Mouse (Mus musculus) intestine, embryonic 14.5 days (tissue): ENCODE measurements at regions not wholly inside any gene's neighbourhood (a gene's known extent, or its start where the extent isn't known, plus 50 kb on each side); places are given as distances from the start of the nearest gene placed in this dataset.
"Not testable (repeated sequence)": the region's sequence is repeated elsewhere in the genome, so short reads cannot be mapped to it uniquely, and the experiment has no call there.

Source experiments
- ATAC-seq: fragments of 200-750 bp; cut with Nextera tagmentation; replicated peaks from 2 replicates; pipeline ENCODE4 v1.8.0; 2017; ENCODE audit warnings: low read depth, moderate number of reproducible peaks, moderate TSS enrichment, moderate library complexity; ENCODE audit not compliant: low FRiP score, low TSS enrichment
- DNase-seq: peaks from one replicate; pipeline ENCODE4 v3.0.0-alpha.2; 2018; ENCODE audit warnings: low spot score
- H3K27ac ChIP-seq: fragments of 300-500 bp; sonication (generic); 2 replicates; pipeline ENCODE4 v1.5.1; 2014; ENCODE audit warnings: low read depth, mild to moderate bottlenecking, control low read depth
- H3K27me3 ChIP-seq: fragments of 300-500 bp; sonication (generic); replicated peaks from 2 replicates; pipeline ENCODE4 v1.6.1; 2014; ENCODE audit warnings: low read length, control low read depth; ENCODE audit not compliant: control insufficient read depth, insufficient read depth
- H3K36me3 ChIP-seq: fragments of 300-500 bp; sonication (generic); 2 replicates; pipeline ENCODE4 v1.6.1; 2014; ENCODE audit warnings: low read length, control low read depth; ENCODE audit not compliant: control insufficient read depth, insufficient read depth
- H3K4me1 ChIP-seq: fragments of 300-500 bp; sonication (generic); replicated peaks from 2 replicates; pipeline ENCODE4 v1.6.1; 2014; ENCODE audit warnings: low read length, control low read depth, mixed read lengths; ENCODE audit not compliant: control insufficient read depth, insufficient read depth
- H3K4me2 ChIP-seq: fragments of 300-500 bp; sonication (generic); 2 replicates; pipeline ENCODE4 v1.6.1; 2014; ENCODE audit warnings: low read length
- H3K4me3 ChIP-seq: fragments of 300-500 bp; sonication (generic); 2 replicates; pipeline ENCODE4 v1.5.1; 2014; ENCODE audit warnings: low read depth, low read length, control low read depth, mixed read lengths
- H3K9ac ChIP-seq: fragments of 300-500 bp; sonication (generic); 2 replicates; pipeline ENCODE4 v1.6.1; 2014; ENCODE audit warnings: mild to moderate bottlenecking, low read length
- H3K9me3 ChIP-seq: fragments of 300-500 bp; sonication (generic); 2 replicates; pipeline ENCODE4 v1.6.1; 2016; ENCODE audit warnings: low read length, control low read depth; ENCODE audit not compliant: control insufficient read depth
- WGBS: fragments of 180-500 bp; shearing (Covaris S2); extraction: QIAGEN DNeasy Blood & Tissue Kit; methylation state at CpG from one replicate; pipeline ENCODE4 v1.1.7; 2014; 5-methylcytosine and 5-hydroxymethylcytosine counted together

DNA sequence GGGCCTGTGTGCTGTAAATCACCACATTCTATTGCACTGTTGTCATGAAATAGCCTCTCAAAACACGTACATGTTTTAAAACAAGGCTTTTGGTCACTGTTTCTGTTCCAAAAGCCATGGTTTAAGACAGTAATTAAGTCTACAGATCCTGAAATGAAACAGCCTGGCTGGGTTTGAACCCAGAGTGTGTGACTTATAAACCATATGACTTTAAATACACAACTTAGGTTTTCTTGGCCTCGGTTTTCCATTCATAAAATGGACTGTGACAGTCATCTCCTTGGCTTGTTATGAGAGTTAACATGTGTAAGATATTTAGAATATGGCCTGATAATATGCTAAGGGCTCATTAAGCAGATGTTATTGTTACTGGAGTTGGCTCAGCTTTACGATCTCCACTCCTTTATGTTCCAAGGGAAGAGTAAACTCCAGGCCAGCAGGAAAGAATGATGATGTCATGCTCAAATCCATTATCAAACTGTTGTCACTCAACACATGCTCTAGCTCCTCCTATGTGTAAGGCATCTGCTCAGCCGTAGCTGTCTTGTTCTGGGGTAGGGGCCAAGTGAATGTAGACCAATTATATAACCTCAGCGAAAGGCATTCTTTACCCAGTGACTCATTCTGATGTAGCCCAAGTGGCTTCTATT, 154.6 kb upstream of the Slc25a13 start:
- WGBS, result 57% methylated on average over 5 of the region's 5 CpGs
- H3K27ac ChIP-seq, result no peak overlapping the region
- H3K27me3 ChIP-seq, result no peaks in the 10 kb centered on the region
- no peaks in the 10 kb centered on the region for H3K9me3 ChIP-seq
- ATAC-seq (no peak), DNase-seq (no peak)
- no peaks in the 10 kb centered on the region for H3K36me3 ChIP-seq
- H3K9ac ChIP-seq, result no peak overlapping the region
- no peak overlapping the region for H3K4me3 ChIP-seq
- no peak overlapping the region for H3K4me2 ChIP-seq
- no peaks in the 10 kb centered on the region for H3K4me1 ChIP-seq

DNA sequence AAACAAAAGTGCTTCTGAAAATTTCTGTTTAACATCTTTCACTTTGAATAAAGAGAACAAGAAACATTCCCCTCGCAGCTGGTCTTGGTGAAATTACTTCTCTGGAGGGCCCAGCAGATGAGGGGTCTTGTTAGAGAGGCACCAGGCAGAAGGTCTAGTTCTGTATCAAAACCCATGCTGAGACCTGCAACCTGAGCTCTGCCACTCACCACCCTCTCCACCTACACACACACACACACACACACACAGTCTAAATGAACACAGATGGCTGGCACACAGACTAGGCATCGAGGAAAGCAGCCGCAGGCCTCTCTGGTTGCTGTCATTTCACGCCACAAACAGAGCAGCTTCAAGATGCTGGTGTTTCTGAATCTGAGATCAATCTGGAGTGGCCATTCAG, 147.1 kb upstream of the Slc25a13 start:
- H3K9me3 ChIP-seq, result no peaks in the 10 kb centered on the region
- 0 out of 2 replicates have a peak, but pooled peaks cover 3% of the 10 kb centered on the region for H3K4me1 ChIP-seq
- 45% methylated on average over 4 of the region's 4 CpGs for WGBS
- no peak for DNase-seq
- no peaks in the 10 kb centered on the region for H3K36me3 ChIP-seq
- no peak overlapping the region for H3K9ac ChIP-seq
- H3K4me3 ChIP-seq, result no peak overlapping the region
- ATAC-seq, result no peak
- no peaks in the 10 kb centered on the region for H3K27me3 ChIP-seq
- no peak overlapping the region; the same call in 1 of the 2 replicates for H3K27ac ChIP-seq
- H3K4me2 ChIP-seq, result peak overlapping the region; percentile 3; the same call in 1 of the 2 replicates

DNA sequence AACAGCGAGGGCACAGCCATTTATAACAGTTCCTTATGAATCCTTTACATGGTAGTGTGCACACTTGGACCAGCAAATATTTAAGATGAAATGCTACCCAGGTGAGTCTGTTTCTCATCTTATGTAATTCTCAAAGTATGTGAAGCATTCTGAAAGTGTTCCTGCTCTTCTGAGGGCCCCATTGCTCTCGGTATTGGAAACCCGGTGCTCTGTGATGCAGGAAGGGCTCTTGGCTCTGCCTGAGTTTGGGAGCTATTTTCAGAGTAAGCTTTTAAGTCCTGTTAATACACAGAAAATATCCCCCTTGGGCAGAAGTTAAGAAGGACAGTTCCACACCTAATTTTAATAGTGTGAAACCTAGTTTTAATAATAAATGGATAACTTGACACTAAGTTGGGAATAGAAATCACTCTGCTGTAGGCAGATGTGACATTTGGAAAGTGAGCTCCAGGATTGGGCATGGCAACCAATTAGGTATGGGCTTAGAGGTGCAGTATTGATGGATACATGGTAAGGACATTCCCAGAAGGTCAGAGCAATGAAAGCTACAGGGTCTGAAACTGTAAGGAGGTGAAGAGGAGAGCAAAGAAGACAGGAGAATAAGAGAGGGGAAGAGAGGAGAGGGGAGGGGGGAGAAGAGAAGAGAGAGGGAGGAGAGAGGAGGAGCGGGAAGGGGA, 145.8 kb upstream of the Slc25a13 start:
- ATAC-seq (no peak), DNase-seq (no peak)
- no peak overlapping the region for H3K4me2 ChIP-seq
- H3K9ac ChIP-seq, result no peak overlapping the region
- H3K9me3 ChIP-seq, result no peaks in the 10 kb centered on the region
- 64% methylated on average over 4 of the region's 4 CpGs for WGBS
- H3K4me1 ChIP-seq, result 0 out of 2 replicates have a peak, but pooled peaks cover 3% of the 10 kb centered on the region
- no peak overlapping the region for H3K27ac ChIP-seq
- no peaks in the 10 kb centered on the region for H3K27me3 ChIP-seq
- H3K36me3 ChIP-seq, result no peaks in the 10 kb centered on the region
- no peak overlapping the region for H3K4me3 ChIP-seq

DNA sequence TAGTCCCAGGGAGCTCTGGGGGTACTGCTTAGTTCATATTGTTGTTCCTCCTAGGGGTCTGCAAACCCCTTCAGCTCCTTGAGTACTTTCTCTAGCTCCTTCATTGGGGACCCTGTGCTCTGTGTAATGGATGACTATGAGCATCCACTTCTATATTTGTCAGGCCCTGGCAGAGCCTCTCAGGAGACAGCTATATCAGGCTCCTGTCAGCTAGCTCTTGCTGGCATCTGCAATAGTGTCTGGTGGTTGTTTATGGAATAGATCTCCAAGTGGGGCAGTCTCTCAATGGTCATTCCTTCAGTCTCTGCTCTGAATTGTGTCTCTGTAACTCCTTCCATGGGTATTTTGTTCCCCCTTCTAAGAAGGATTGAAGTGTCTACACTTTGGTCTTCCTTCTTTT, 144.2 kb upstream of the Slc25a13 start:
- H3K9me3 ChIP-seq, H3K4me3 ChIP-seq, H3K36me3 ChIP-seq, H3K9ac ChIP-seq, ATAC-seq, H3K27ac ChIP-seq, DNase-seq, H3K4me2 ChIP-seq, H3K4me1 ChIP-seq, H3K27me3 ChIP-seq: not testable (repeated sequence)

DNA sequence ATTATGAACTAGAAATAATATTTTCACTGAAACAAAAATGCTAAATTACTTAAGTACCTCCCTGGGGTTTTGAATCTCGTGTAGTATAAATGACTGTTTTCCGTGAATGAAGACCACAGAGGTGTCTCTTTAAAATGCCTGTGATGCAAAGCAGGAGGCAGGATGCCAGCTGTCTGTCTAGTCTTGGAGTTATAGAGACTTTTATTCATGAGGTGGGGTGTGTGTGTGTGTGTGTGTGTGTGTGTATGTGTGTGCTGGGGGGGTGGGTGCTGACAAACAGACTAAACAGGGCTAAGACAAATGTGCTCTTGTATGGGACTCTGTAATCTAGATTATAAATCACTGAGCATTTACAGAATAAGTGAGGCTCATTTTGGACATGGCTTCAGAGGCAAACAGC, 140.5 kb upstream of the Slc25a13 start:
- no peak for ATAC-seq
- no peak overlapping the region for H3K9ac ChIP-seq
- H3K27me3 ChIP-seq, result no peaks in the 10 kb centered on the region
- H3K4me3 ChIP-seq, result no peak overlapping the region
- H3K9me3 ChIP-seq, result no peaks in the 10 kb centered on the region
- 38% methylated on average over 2 of the region's 2 CpGs for WGBS
- no peak overlapping the region for H3K27ac ChIP-seq
- no peak for DNase-seq
- H3K4me1 ChIP-seq, result no peaks in the 10 kb centered on the region
- H3K36me3 ChIP-seq, result no peaks in the 10 kb centered on the region
- H3K4me2 ChIP-seq, result no peak overlapping the region

DNA sequence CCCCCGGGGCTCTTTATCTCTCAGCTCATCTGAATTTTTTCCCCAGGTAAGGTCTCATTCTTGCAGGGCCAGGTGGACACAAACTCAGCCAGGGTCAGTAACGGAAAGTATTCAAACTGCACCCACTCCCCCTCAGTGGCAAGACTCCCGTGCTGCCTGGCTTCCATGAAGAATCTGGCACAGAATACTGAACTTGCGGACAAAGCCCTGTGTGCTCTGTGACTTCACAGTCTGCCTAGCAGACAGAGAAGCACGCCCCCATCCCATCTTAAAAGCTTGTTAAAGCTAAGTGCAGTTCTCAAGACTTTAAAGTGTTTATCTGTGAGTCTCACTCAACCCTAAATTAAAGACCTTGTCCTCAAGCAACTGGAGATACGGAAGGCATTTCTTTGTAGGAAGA, 140.0 kb upstream of the Slc25a13 start:
- Histone ChIP-seq H3K9ac (no peak overlapping the region), H3K27me3 (no peaks in the 10 kb centered on the region), H3K4me1 (no peaks in the 10 kb centered on the region), H3K4me2 (no peak overlapping the region), H3K9me3 (no peaks in the 10 kb centered on the region), H3K4me3 (no peak overlapping the region), H3K27ac (no peak overlapping the region), H3K36me3 (no peaks in the 10 kb centered on the region)
- no peak for DNase-seq
- 48% methylated on average over 6 of the region's 6 CpGs for WGBS
- no peak for ATAC-seq

DNA sequence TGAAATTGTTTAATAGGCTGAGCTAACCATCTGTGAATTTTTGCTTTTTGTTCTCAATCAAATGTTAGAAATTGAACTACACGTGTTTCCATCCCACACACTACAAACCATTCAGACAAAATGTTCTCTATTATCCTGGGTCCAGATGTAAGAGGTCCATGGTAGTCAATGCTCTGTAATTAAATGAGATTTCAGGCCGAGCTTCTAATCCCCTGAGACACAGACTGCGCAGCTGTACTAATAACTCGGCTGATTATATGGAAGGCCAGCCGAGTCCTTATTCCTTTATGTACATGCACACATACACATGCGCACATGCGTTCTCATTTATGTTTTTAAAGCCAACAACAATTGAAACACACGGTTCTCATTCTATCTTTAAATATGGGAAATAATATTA, 118.3 kb upstream of the Slc25a13 start:
- 85% methylated on average over 8 of the region's 8 CpGs for WGBS

DNA sequence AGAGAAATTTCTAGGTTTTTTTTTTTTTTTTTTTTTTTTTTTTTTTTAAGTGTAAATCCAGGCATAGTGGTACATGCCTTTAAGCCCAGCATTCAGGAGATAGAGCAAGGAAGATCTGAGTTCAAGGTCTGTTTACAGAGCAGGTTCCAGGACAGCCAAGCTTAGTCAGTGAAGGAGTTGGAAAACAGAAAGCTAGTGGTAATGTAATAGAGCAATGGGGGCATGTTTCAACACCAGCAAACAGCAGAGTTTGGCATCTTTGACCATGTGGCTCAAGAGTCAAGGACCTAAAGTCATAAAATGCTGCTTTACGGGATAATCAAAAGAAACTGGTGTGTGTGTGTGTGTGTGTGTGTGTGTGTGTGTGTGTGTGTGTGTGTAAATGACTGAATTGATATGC, 113.3 kb upstream of the Slc25a13 start:
- Histone ChIP-seq H3K27ac (no peak overlapping the region), H3K36me3 (no peaks in the 10 kb centered on the region), H3K9ac (no peak overlapping the region), H3K4me3 (no peak overlapping the region), H3K4me1 (no peaks in the 10 kb centered on the region; the same call in 1 of the 2 replicates), H3K4me2 (no peak overlapping the region), H3K27me3 (no peaks in the 10 kb centered on the region), H3K9me3 (0 out of 2 replicates have a peak, but pooled peaks cover 4% of the 10 kb centered on the region)
- 83% methylated on average over 1 of the region's 1 CpGs for WGBS
- DNase-seq (no peak), ATAC-seq (no peak)

More for the DNA sequence above, 118.3 kb upstream of the Slc25a13 start:
- Histone ChIP-seq H3K36me3 (no peaks in the 10 kb centered on the region), H3K9me3 (no peaks in the 10 kb centered on the region), H3K4me3 (no peak overlapping the region), H3K4me1 (no peaks in the 10 kb centered on the region), H3K27ac (no peak overlapping the region), H3K9ac (no peak overlapping the region), H3K4me2 (no peak overlapping the region), H3K27me3 (no peaks in the 10 kb centered on the region)
- DNase-seq (no peak), ATAC-seq (no peak)

DNA sequence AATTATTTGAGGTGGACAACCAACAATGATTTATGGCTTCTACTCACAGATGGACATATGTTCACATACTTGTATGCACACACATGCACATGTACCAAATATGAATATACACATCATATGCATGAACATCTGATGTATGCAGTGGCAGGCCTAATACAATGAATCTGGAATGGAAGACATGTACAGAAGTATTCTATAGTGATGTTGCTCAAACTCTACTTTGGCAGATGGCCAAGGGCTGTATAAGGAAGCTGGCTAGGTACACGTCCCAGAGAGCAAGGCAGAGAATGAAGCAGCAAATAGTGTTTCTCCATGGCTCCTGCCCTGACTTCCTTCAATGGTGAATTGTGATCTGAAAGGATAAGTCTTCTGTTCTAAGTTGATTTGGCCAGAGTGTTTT, 108.5 kb upstream of the Slc25a13 start:
- H3K9ac ChIP-seq, result no peak overlapping the region
- no peak overlapping the region for H3K27ac ChIP-seq
- no peak for ATAC-seq
- H3K4me2 ChIP-seq, result no peak overlapping the region
- 0 out of 2 replicates have a peak, but pooled peaks cover 4% of the 10 kb centered on the region for H3K9me3 ChIP-seq
- DNase-seq, result no peak
- no peaks in the 10 kb centered on the region for H3K36me3 ChIP-seq
- H3K4me1 ChIP-seq, result no peaks in the 10 kb centered on the region; the same call in 1 of the 2 replicates
- 23% methylated on average over 1 of the region's 1 CpGs for WGBS
- no peak overlapping the region for H3K4me3 ChIP-seq
- H3K27me3 ChIP-seq, result no peaks in the 10 kb centered on the region
